Mouse (Mus musculus): ENCODE measurements around the gene Afap1l2. TPM values are rescaled to one million over a fixed set of nuclear protein-coding genes. Genes with fewer than 3 reads are reported as not detected.

The Afap1l2 gene
- polyA plus RNA-seq, 1 experiment, result 4.9 TPM

GRCm38 (mm10) chr19:57014808-57015207 is 6.8 kb upstream of the Afap1l2 start:
- Histone ChIP-seq H3K4me1 (ENCODE audit: control insufficient read depth, insufficient read depth, low read length) (no peaks in the 10 kb centered on the region), H3K27ac (ENCODE audit: control insufficient read depth, insufficient read depth, low read depth, low read length, poor library complexity) (no peak overlapping the region), H3K4me3 (replicated peaks; ENCODE audit: control insufficient read depth, low read depth, low read length) (no peak overlapping the region)
- WGBS, result 72% methylated on average over 3 of the region's 3 CpGs
- TF ChIP-seq POLR2A (IDR thresholded peaks at IDR 0.05; ENCODE audit: borderline replicate concordance, control insufficient read depth, low read depth, low read length) (no peak), CTCF (IDR thresholded peaks at IDR 0.05; ENCODE audit: control insufficient read depth, insufficient read depth, low read length) (no peak)

GRCm38 (mm10) chr19:57013271-57013677 is 5.2 kb upstream of the Afap1l2 start:
- TF ChIP-seq POLR2A (IDR thresholded peaks at IDR 0.05; ENCODE audit: borderline replicate concordance, control insufficient read depth, low read depth, low read length) (no peak), CTCF (IDR thresholded peaks at IDR 0.05; ENCODE audit: control insufficient read depth, insufficient read depth, low read length) (no peak)
- Histone ChIP-seq H3K4me3 (replicated peaks; ENCODE audit: control insufficient read depth, low read depth, low read length) (no peak overlapping the region), H3K27ac (ENCODE audit: control insufficient read depth, insufficient read depth, low read depth, low read length, poor library complexity) (no peak overlapping the region), H3K4me1 (ENCODE audit: control insufficient read depth, insufficient read depth, low read length) (no peaks in the 10 kb centered on the region)
- WGBS, result 55% methylated on average over 6 of the region's 6 CpGs

- Histone ChIP-seq H3K27ac (ENCODE audit: control insufficient read depth, insufficient read depth, low read depth, low read length, poor library complexity) (no peak overlapping the region), H3K4me3 (replicated peaks; ENCODE audit: control insufficient read depth, low read depth, low read length) (no peak overlapping the region), H3K4me1 (ENCODE audit: control insufficient read depth, insufficient read depth, low read length) (no peaks in the 10 kb centered on the region)
- TF ChIP-seq CTCF (IDR thresholded peaks at IDR 0.05; ENCODE audit: control insufficient read depth, insufficient read depth, low read length), result no peak
- no peak for TF ChIP-seq POLR2A (IDR thresholded peaks at IDR 0.05; ENCODE audit: borderline replicate concordance, control insufficient read depth, low read depth, low read length)
- 54% methylated on average over 3 of the region's 3 CpGs for WGBS
These were observed 4.0 kb upstream of the Afap1l2 start for GRCm38 (mm10) chr19:57012068-57012467.

GRCm38 (mm10) chr19:57010064-57010463 is 2.0 kb upstream of the Afap1l2 start:
- H3K4me3 ChIP-seq (replicated peaks; ENCODE audit: control insufficient read depth, low read depth, low read length), result no peak overlapping the region
- 41% methylated on average over 4 of the region's 4 CpGs for WGBS
- H3K27ac ChIP-seq (ENCODE audit: control insufficient read depth, insufficient read depth, low read depth, low read length, poor library complexity), result no peak overlapping the region
- no peak for TF ChIP-seq CTCF (IDR thresholded peaks at IDR 0.05; ENCODE audit: control insufficient read depth, insufficient read depth, low read length)
- no peak for TF ChIP-seq POLR2A (IDR thresholded peaks at IDR 0.05; ENCODE audit: borderline replicate concordance, control insufficient read depth, low read depth, low read length)
- no peaks in the 10 kb centered on the region for H3K4me1 ChIP-seq (ENCODE audit: control insufficient read depth, insufficient read depth, low read length)

- TF ChIP-seq POLR2A (IDR thresholded peaks at IDR 0.05; ENCODE audit: borderline replicate concordance, control insufficient read depth, low read depth, low read length) (no peak), CTCF (IDR thresholded peaks at IDR 0.05; ENCODE audit: control insufficient read depth, insufficient read depth, low read length) (no peak)
- no peak overlapping the region for H3K4me3 ChIP-seq (replicated peaks; ENCODE audit: control insufficient read depth, low read depth, low read length)
- H3K4me1 ChIP-seq (ENCODE audit: control insufficient read depth, insufficient read depth, low read length), result no peaks in the 10 kb centered on the region
- H3K27ac ChIP-seq (ENCODE audit: control insufficient read depth, insufficient read depth, low read depth, low read length, poor library complexity), result no peak overlapping the region
- 61% methylated on average over 4 of the region's 4 CpGs for WGBS
These were observed 1.6 kb upstream of the Afap1l2 start for GRCm38 (mm10) chr19:57009653-57010052.

- WGBS, result 72% methylated on average over 16 of the region's 16 CpGs
- Histone ChIP-seq H3K27ac (ENCODE audit: control insufficient read depth, insufficient read depth, low read depth, low read length, poor library complexity) (no peak overlapping the region), H3K4me1 (ENCODE audit: control insufficient read depth, insufficient read depth, low read length) (no peaks in the 10 kb centered on the region), H3K4me3 (replicated peaks; ENCODE audit: control insufficient read depth, low read depth, low read length) (no peak overlapping the region)
- TF ChIP-seq POLR2A (IDR thresholded peaks at IDR 0.05; ENCODE audit: borderline replicate concordance, control insufficient read depth, low read depth, low read length), result no peak
- TF ChIP-seq CTCF (IDR thresholded peaks at IDR 0.05; ENCODE audit: control insufficient read depth, insufficient read depth, low read length), result no peak
These were observed 737 bp downstream of the Afap1l2 start for GRCm38 (mm10) chr19:57007291-57007690.

- WGBS, result 63% methylated on average over 13 of the region's 13 CpGs
- no peak for TF ChIP-seq POLR2A (IDR thresholded peaks at IDR 0.05; ENCODE audit: borderline replicate concordance, control insufficient read depth, low read depth, low read length)
- no peak for TF ChIP-seq CTCF (IDR thresholded peaks at IDR 0.05; ENCODE audit: control insufficient read depth, insufficient read depth, low read length)
- Histone ChIP-seq H3K4me1 (ENCODE audit: control insufficient read depth, insufficient read depth, low read length) (no peaks in the 10 kb centered on the region), H3K4me3 (replicated peaks; ENCODE audit: control insufficient read depth, low read depth, low read length) (no peak overlapping the region), H3K27ac (ENCODE audit: control insufficient read depth, insufficient read depth, low read depth, low read length, poor library complexity) (no peak overlapping the region)
These were observed 1.2 kb downstream of the Afap1l2 start for GRCm38 (mm10) chr19:57006841-57007240.

GRCm38 (mm10) chr19:57005062-57005461 is 3.0 kb downstream of the Afap1l2 start:
- TF ChIP-seq POLR2A (IDR thresholded peaks at IDR 0.05; ENCODE audit: borderline replicate concordance, control insufficient read depth, low read depth, low read length) (no peak), CTCF (IDR thresholded peaks at IDR 0.05; ENCODE audit: control insufficient read depth, insufficient read depth, low read length) (no peak)
- H3K4me3 ChIP-seq (replicated peaks; ENCODE audit: control insufficient read depth, low read depth, low read length), result no peak overlapping the region
- 83% methylated on average over 4 of the region's 4 CpGs for WGBS
- no peaks in the 10 kb centered on the region for H3K4me1 ChIP-seq (ENCODE audit: control insufficient read depth, insufficient read depth, low read length)
- H3K27ac ChIP-seq (ENCODE audit: control insufficient read depth, insufficient read depth, low read depth, low read length, poor library complexity), result no peak overlapping the region

GRCm38 (mm10) chr19:57003460-57003810 is 4.6 kb downstream of the Afap1l2 start:
- WGBS, result 54% methylated on average over 7 of the region's 7 CpGs
- TF ChIP-seq CTCF (IDR thresholded peaks at IDR 0.05; ENCODE audit: control insufficient read depth, insufficient read depth, low read length), result no peak
- no peak for TF ChIP-seq POLR2A (IDR thresholded peaks at IDR 0.05; ENCODE audit: borderline replicate concordance, control insufficient read depth, low read depth, low read length)
- Histone ChIP-seq H3K4me3 (replicated peaks; ENCODE audit: control insufficient read depth, low read depth, low read length) (no peak overlapping the region), H3K4me1 (ENCODE audit: control insufficient read depth, insufficient read depth, low read length) (no peaks in the 10 kb centered on the region), H3K27ac (ENCODE audit: control insufficient read depth, insufficient read depth, low read depth, low read length, poor library complexity) (no peak overlapping the region)

Measured in bone marrow, adult 2 months (tissue).